Mouse (Mus musculus): ENCODE measurements around the gene Phlda1. TPM values are rescaled to one million over a fixed set of nuclear protein-coding genes. Genes with fewer than 3 reads are reported as not detected.

The Phlda1 gene
- polyA plus RNA-seq, 1 experiment from 2014 or later: 29.1 TPM

DNA sequence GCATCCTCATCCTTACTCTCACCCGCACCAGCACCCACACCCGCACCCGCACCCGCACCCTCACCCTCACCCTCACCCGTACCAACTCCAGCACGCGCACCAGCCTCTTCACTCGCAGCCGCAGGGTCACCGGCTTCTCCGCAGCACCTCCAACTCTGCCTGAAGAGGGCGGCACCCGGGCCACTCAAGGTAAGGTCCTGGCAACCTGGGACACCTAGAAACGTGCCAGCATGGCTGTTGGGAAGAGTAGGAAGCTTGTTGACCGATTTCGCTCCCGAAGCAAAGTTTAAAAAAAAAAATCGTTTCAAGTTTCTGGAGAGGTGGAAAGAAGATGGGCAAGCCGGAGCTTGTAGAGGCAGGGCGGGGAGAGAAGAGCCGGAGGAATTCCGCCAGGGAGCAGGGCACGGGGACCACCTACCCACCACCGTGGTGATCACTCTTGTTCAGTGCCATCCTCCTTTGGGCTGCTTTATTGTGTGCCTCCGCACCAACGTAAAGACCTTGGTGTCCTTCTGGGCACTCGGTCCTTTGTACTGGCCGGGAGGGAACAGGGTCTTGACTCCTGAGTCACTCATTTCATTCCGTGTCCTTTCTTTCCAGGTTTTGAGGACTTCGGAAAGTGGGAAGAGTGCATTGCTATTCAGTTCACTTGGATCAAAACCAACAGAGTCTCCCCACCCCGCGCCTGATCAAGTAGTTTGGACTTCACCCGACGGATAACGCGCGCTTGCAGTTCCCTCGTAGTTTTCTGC, 1.6 kb downstream of the Phlda1 start:
- peak; percentile 78 for DNase-seq (ENCODE audit: low spot score)
- Histone ChIP-seq H3K9me3 (ENCODE audit: control insufficient read depth, low read length) (no peaks in the 10 kb centered on the region), H3K27ac (replicated peaks; ENCODE audit: low read depth, low read length) (peak overlapping the region; percentile 94), H3K27me3 (ENCODE audit: control insufficient read depth, insufficient read depth, low read length) (no peaks in the 10 kb centered on the region), H3K4me2 (ENCODE audit: low read depth, severe bottlenecking) (peak overlapping the region; percentile 77), H3K4me1 (ENCODE audit: control insufficient read depth, insufficient read depth, low read length) (peaks cover 18% of the 10 kb centered on the region), H3K9ac (ENCODE audit: low read length) (peak overlapping the region; percentile 93), H3K36me3 (ENCODE audit: control insufficient read depth, insufficient read depth, low read length) (no peaks in the 10 kb centered on the region), H3K4me3 (ENCODE audit: low read depth, low read length) (peak overlapping the region; percentile 88)
- WGBS: under 1% methylated on average over 38 of the region's 38 CpGs
- ATAC-seq (ENCODE audit: insufficient number of reproducible peaks, low FRiP score, low TSS enrichment, low read depth): peak; percentile 8; the same call in 1 of the 2 replicates

DNA sequence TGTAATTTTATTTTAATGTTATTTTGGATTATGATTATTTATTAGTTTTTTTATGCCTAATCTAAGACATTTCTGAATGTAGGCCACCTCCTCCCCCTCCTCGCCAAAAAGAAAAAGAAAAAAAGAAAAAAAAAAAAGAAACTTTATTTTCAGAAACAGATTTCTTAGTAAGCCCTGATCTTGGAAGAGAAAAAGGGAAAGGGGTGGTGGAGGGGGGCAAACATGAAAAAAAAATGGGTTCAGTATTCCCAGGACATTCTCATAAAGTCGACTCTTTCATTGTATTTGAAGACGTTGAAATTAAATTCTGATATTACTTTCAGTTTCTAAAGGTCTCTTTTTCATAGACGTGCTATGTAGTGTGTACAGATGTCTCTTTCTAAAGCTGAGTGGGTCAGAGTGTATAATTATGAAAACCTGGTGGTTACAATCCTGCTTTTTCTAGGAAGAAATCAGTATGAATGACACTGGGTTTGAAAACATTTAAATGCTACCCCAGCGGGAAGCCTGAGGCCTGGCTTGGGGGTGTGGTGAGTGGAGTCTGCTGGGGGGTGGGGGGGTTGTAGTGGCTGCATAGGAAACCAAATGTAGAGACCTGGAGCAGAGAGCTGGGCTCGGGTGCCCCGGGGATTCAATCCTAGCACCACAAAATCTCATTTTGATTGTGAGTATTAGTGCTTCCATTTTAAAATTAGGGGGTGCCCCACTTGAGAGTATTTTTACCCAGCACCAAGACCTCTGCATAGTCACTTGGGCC, 2.4 kb downstream of the Phlda1 start:
- no peaks in the 10 kb centered on the region for H3K9me3 ChIP-seq (ENCODE audit: control insufficient read depth, low read length)
- H3K36me3 ChIP-seq (ENCODE audit: control insufficient read depth, insufficient read depth, low read length): no peaks in the 10 kb centered on the region
- no peak for ATAC-seq (ENCODE audit: insufficient number of reproducible peaks, low FRiP score, low TSS enrichment, low read depth)
- no peak for DNase-seq (ENCODE audit: low spot score)
- H3K4me3 ChIP-seq (ENCODE audit: low read depth, low read length): peak overlapping the region; percentile 88
- H3K9ac ChIP-seq (ENCODE audit: low read length): peak overlapping the region; percentile 93
- H3K27ac ChIP-seq (replicated peaks; ENCODE audit: low read depth, low read length): no peak overlapping the region
- H3K4me2 ChIP-seq (ENCODE audit: low read depth, severe bottlenecking): peak overlapping the region; percentile 77
- WGBS: 8% methylated on average over 7 of the region's 7 CpGs
- H3K4me1 ChIP-seq (ENCODE audit: control insufficient read depth, insufficient read depth, low read length): peaks cover 17% of the 10 kb centered on the region
- H3K27me3 ChIP-seq (ENCODE audit: control insufficient read depth, insufficient read depth, low read length): no peaks in the 10 kb centered on the region

- Histone ChIP-seq H3K9me3 (ENCODE audit: control insufficient read depth, low read length) (no peaks in the 10 kb centered on the region), H3K4me2 (ENCODE audit: low read depth, severe bottlenecking) (peak overlapping the region; percentile 77), H3K27ac (replicated peaks; ENCODE audit: low read depth, low read length) (no peak overlapping the region), H3K36me3 (ENCODE audit: control insufficient read depth, insufficient read depth, low read length) (no peaks in the 10 kb centered on the region), H3K27me3 (ENCODE audit: control insufficient read depth, insufficient read depth, low read length) (no peaks in the 10 kb centered on the region), H3K4me3 (ENCODE audit: low read depth, low read length) (no peak overlapping the region), H3K4me1 (ENCODE audit: control insufficient read depth, insufficient read depth, low read length) (0 out of 2 replicates have a peak, but pooled peaks cover 13% of the 10 kb centered on the region), H3K9ac (ENCODE audit: low read length) (no peak overlapping the region)
- DNase-seq (ENCODE audit: low spot score) (no peak), ATAC-seq (ENCODE audit: insufficient number of reproducible peaks, low FRiP score, low TSS enrichment, low read depth) (no peak)
- WGBS: 32% methylated on average over 8 of the region's 8 CpGs
Measured at GRCm38 (mm10) chr10:111509103-111509784, 3.2 kb downstream of the Phlda1 start.

DNA sequence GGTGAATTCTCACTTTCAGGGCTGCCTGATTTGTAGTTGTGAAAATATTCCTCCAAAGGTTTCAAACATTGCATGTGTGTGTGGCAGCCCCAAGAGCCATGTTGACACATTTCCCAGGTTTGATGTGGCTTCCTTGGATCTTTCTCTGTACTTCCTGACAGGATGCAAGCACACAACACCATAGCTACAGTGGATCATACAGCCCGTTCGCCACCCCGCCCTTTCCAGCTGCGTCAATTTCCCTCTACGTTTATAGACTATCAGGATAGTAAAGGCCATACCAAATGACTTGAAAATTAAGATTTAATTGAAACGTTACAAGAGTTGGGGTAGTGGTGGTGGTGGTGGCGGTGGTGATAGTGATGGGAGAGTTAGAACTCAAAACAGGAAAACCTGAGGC, 3.9 kb downstream of the Phlda1 start:
- H3K36me3 ChIP-seq (ENCODE audit: control insufficient read depth, insufficient read depth, low read length): no peaks in the 10 kb centered on the region
- H3K4me3 ChIP-seq (ENCODE audit: low read depth, low read length): no peak overlapping the region
- no peak overlapping the region for H3K9ac ChIP-seq (ENCODE audit: low read length)
- H3K27me3 ChIP-seq (ENCODE audit: control insufficient read depth, insufficient read depth, low read length): no peaks in the 10 kb centered on the region
- WGBS: 76% methylated on average over 7 of the region's 7 CpGs
- 0 out of 2 replicates have a peak, but pooled peaks cover 13% of the 10 kb centered on the region for H3K4me1 ChIP-seq (ENCODE audit: control insufficient read depth, insufficient read depth, low read length)
- no peak overlapping the region for H3K4me2 ChIP-seq (ENCODE audit: low read depth, severe bottlenecking)
- H3K9me3 ChIP-seq (ENCODE audit: control insufficient read depth, low read length): no peaks in the 10 kb centered on the region
- H3K27ac ChIP-seq (replicated peaks; ENCODE audit: low read depth, low read length): no peak overlapping the region
- no peak for ATAC-seq (ENCODE audit: insufficient number of reproducible peaks, low FRiP score, low TSS enrichment, low read depth)
- DNase-seq (ENCODE audit: low spot score): no peak

- H3K36me3 ChIP-seq (ENCODE audit: control insufficient read depth, insufficient read depth, low read length): no peaks in the 10 kb centered on the region
- ATAC-seq (ENCODE audit: insufficient number of reproducible peaks, low FRiP score, low TSS enrichment, low read depth) (no peak), DNase-seq (ENCODE audit: low spot score) (no peak)
- no peak overlapping the region for H3K4me2 ChIP-seq (ENCODE audit: low read depth, severe bottlenecking)
- no peak overlapping the region for H3K27ac ChIP-seq (replicated peaks; ENCODE audit: low read depth, low read length)
- no peaks in the 10 kb centered on the region for H3K27me3 ChIP-seq (ENCODE audit: control insufficient read depth, insufficient read depth, low read length)
- no peaks in the 10 kb centered on the region for H3K9me3 ChIP-seq (ENCODE audit: control insufficient read depth, low read length)
- WGBS: 65% methylated on average over 7 of the region's 7 CpGs
- H3K9ac ChIP-seq (ENCODE audit: low read length): no peak overlapping the region
- 0 out of 2 replicates have a peak, but pooled peaks cover 8% of the 10 kb centered on the region for H3K4me1 ChIP-seq (ENCODE audit: control insufficient read depth, insufficient read depth, low read length)
- no peak overlapping the region for H3K4me3 ChIP-seq (ENCODE audit: low read depth, low read length)
Measured at GRCm38 (mm10) chr10:111510798-111511197, 4.7 kb downstream of the Phlda1 start.

- Histone ChIP-seq H3K27me3 (ENCODE audit: control insufficient read depth, insufficient read depth, low read length) (no peaks in the 10 kb centered on the region), H3K4me3 (ENCODE audit: low read depth, low read length) (no peak overlapping the region), H3K4me2 (ENCODE audit: low read depth, severe bottlenecking) (no peak overlapping the region), H3K9ac (ENCODE audit: low read length) (no peak overlapping the region), H3K9me3 (ENCODE audit: control insufficient read depth, low read length) (no peaks in the 10 kb centered on the region), H3K36me3 (ENCODE audit: control insufficient read depth, insufficient read depth, low read length) (no peaks in the 10 kb centered on the region), H3K4me1 (ENCODE audit: control insufficient read depth, insufficient read depth, low read length) (peaks cover 18% of the 10 kb centered on the region), H3K27ac (replicated peaks; ENCODE audit: low read depth, low read length) (no peak overlapping the region)
- 86% methylated on average over 10 of the region's 10 CpGs for WGBS
- ATAC-seq (ENCODE audit: insufficient number of reproducible peaks, low FRiP score, low TSS enrichment, low read depth) (no peak), DNase-seq (ENCODE audit: low spot score) (no peak)
Measured at GRCm38 (mm10) chr10:111512036-111512568, 6.0 kb downstream of the Phlda1 start.

GRCm38 (mm10) chr10:111514282-111514885, 8.3 kb downstream of the Phlda1 start:
- no peak for ATAC-seq (ENCODE audit: insufficient number of reproducible peaks, low FRiP score, low TSS enrichment, low read depth)
- no peak for DNase-seq (ENCODE audit: low spot score)
- no peak overlapping the region for H3K27ac ChIP-seq (replicated peaks; ENCODE audit: low read depth, low read length)
- no peak overlapping the region for H3K9ac ChIP-seq (ENCODE audit: low read length)
- no peak overlapping the region for H3K4me2 ChIP-seq (ENCODE audit: low read depth, severe bottlenecking)
- WGBS: 93% methylated on average over 5 of the region's 5 CpGs
- peaks cover 12% of the 10 kb centered on the region for H3K4me1 ChIP-seq (ENCODE audit: control insufficient read depth, insufficient read depth, low read length)
- H3K4me3 ChIP-seq (ENCODE audit: low read depth, low read length): no peak overlapping the region
- no peaks in the 10 kb centered on the region for H3K27me3 ChIP-seq (ENCODE audit: control insufficient read depth, insufficient read depth, low read length)
- no peaks in the 10 kb centered on the region for H3K36me3 ChIP-seq (ENCODE audit: control insufficient read depth, insufficient read depth, low read length)
- no peaks in the 10 kb centered on the region for H3K9me3 ChIP-seq (ENCODE audit: control insufficient read depth, low read length)
